ENCODE assay signal across 17 mouse cellular contexts in genomic region chr16:22493396-22493795, GRCm38 (mm10). TPM values are rescaled to one million over a fixed set of nuclear protein-coding genes. Genes with fewer than 3 reads are reported as not detected.
A peak's percentile ranks its signal among the peaks of the same experiment; 100 is the strongest.
DNase-seq lines count a peak whose midpoint lies in the region; ATAC-seq and TF ChIP-seq lines count a peak whose summit lies in the region.
"Had no signal": no experiment of that assay in that cellular context is flagged by ENCODE, and none has a peak within 500 bp of the region (broad histone marks: within the 10 kb centered on the region; RNA-seq: fewer than 3 reads in every experiment).

No protein-coding gene starts in this region.

- no peak overlapping the region for H3K4me2 ChIP-seq in forebrain, postnatal 0 days (ENCODE audit: low read depth)
- H3K4me2 ChIP-seq in forebrain, embryonic 13.5 days, result no peak overlapping the region
- H3K4me2 ChIP-seq: forebrain, embryonic 12.5 days; midbrain, embryonic 12.5 days had no signal

- no peaks in the 10 kb centered on the region for H3K9me3 ChIP-seq in forebrain, postnatal 0 days (ENCODE audit: low read length)
- no peaks in the 10 kb centered on the region for H3K9me3 ChIP-seq in forebrain, embryonic 13.5 days (replicated peaks)
- H3K9me3 ChIP-seq: forebrain, embryonic 12.5 days; hindbrain, embryonic 10.5 days; limb, embryonic 10.5 days; midbrain, embryonic 12.5 days had no signal

- no peak for TF ChIP-seq POLR2A in olfactory bulb, adult 2 months (IDR thresholded peaks at IDR 0.05; ENCODE audit: insufficient read depth, low read depth, low read length)

- no peak overlapping the region for H3K4me3 ChIP-seq in forebrain, postnatal 0 days (ENCODE audit: low read depth, low read length)
- H3K4me3 ChIP-seq in forebrain, embryonic 13.5 days, result no peak overlapping the region
- H3K4me3 ChIP-seq in olfactory bulb, adult 2 months (ENCODE audit: insufficient read depth, low read depth, low read length), result no peak overlapping the region
- H3K4me3 ChIP-seq: forebrain, embryonic 12.5 days; hindbrain, embryonic 10.5 days; limb, embryonic 10.5 days; midbrain, embryonic 12.5 days had no signal

- no peak for TF ChIP-seq CTCF in forebrain, postnatal 0 days (IDR thresholded peaks at IDR 0.05; ENCODE audit: low read depth)
- no peak for TF ChIP-seq CTCF in olfactory bulb, adult 2 months (IDR thresholded peaks at IDR 0.05; ENCODE audit: insufficient read depth, low read depth, low read length)

- ATAC-seq in forebrain, postnatal 0 days, result peak; percentile 54
- no peak for ATAC-seq in forebrain, embryonic 13.5 days

- intact Hi-C loops in left cerebral cortex, postnatal 25 days (cut with DNase I), result no loop called here

- no peak overlapping the region for H3K27ac ChIP-seq in forebrain, postnatal 0 days (ENCODE audit: low read depth, low read length)
- H3K27ac ChIP-seq in forebrain, embryonic 13.5 days, result no peak overlapping the region
- peak overlapping the region; percentile 40; the same call in 1 of the 2 replicates for H3K27ac ChIP-seq in olfactory bulb, adult 2 months (ENCODE audit: insufficient read depth, low read depth, low read length)
- H3K27ac ChIP-seq: forebrain, embryonic 12.5 days; hindbrain, embryonic 10.5 days; limb, embryonic 10.5 days; midbrain, embryonic 12.5 days had no signal

- H3K36me3 ChIP-seq in forebrain, postnatal 0 days (ENCODE audit: insufficient read depth), result no peaks in the 10 kb centered on the region
- no peaks in the 10 kb centered on the region for H3K36me3 ChIP-seq in forebrain, embryonic 13.5 days (ENCODE audit: poor library complexity, severe bottlenecking)
- H3K36me3 ChIP-seq: forebrain, embryonic 12.5 days; hindbrain, embryonic 10.5 days; limb, embryonic 10.5 days; midbrain, embryonic 12.5 days had no signal

- H3K9ac ChIP-seq in forebrain, postnatal 0 days, result no peak overlapping the region
- H3K9ac ChIP-seq in forebrain, embryonic 13.5 days, result no peak overlapping the region
- H3K9ac ChIP-seq: forebrain, embryonic 12.5 days; midbrain, embryonic 12.5 days had no signal

- 60% methylated on average over 4 of the region's 4 CpGs for WGBS in forebrain, postnatal 0 days
- 65% methylated on average over 4 of the region's 4 CpGs for WGBS in forebrain, embryonic 13.5 days
- WGBS in olfactory bulb, adult 2 months, result 40% methylated on average over 4 of the region's 4 CpGs

- no peak for DNase-seq in forebrain, postnatal 0 days
- peak; percentile 41 to 61 for DNase-seq in left cerebral cortex, postnatal 25 days (ENCODE audit: low spot score in 2 of 2)
- no peak for DNase-seq in left cerebral cortex, adult 11 months (ENCODE audit: low spot score)
- DNase-seq in thymus, postnatal 14 days, result peak; percentile 17
- no peak for DNase-seq in thymus, postnatal 4 days
- DNase-seq in embryo, embryonic 11 days, result no peak
- DNase-seq: cerebellum, adult 2 months; cerebellum, postnatal 36 days; gastrocnemius, postnatal 36 days; kidney, postnatal 4 days; lung, adult 2 months had no signal

- no peaks in the 10 kb centered on the region for H3K4me1 ChIP-seq in forebrain, postnatal 0 days (ENCODE audit: insufficient read depth)
- no peaks in the 10 kb centered on the region for H3K4me1 ChIP-seq in forebrain, embryonic 13.5 days
- peaks cover 19% of the 10 kb centered on the region for H3K4me1 ChIP-seq in olfactory bulb, adult 2 months (ENCODE audit: control insufficient read depth, insufficient read depth, low read length)
- H3K4me1 ChIP-seq: forebrain, embryonic 12.5 days had no signal

- no peaks in the 10 kb centered on the region for H3K27me3 ChIP-seq in forebrain, postnatal 0 days (ENCODE audit: insufficient read depth, low read length)
- H3K27me3 ChIP-seq in forebrain, embryonic 13.5 days, result no peaks in the 10 kb centered on the region
- H3K27me3 ChIP-seq: forebrain, embryonic 12.5 days; midbrain, embryonic 12.5 days had no signal

RNA-seq across cellular contexts. Expression of gene Etv5, which starts 53.9 kb away (rescaled TPM):
- 30.5 and 37.4 TPM in 2 replicates for total RNA-seq in forebrain, postnatal 0 days (2014; rRNA removed)
- 28.6 and 32.5 TPM in 2 replicates for polyA plus RNA-seq in forebrain, postnatal 0 days (2015; fragmentation: Nextera tagmentation; extraction: Ambion mirVana)
- polyA plus RNA-seq in forebrain, embryonic 13.5 days (2015; fragmentation: Nextera tagmentation; extraction: Ambion mirVana), result 14.5 and 15.0 TPM in 2 replicates
- 100 to 1,000 TPM in 1 of 2 experiments, 10 to 100 TPM in 1; 83.3 to 107 TPM for total RNA-seq in left cerebral cortex, postnatal 25 days (2021)
- polyA plus RNA-seq in olfactory bulb, adult 2 months (2012; ENCODE audit: insufficient read depth, insufficient read length, low replicate concordance, missing spikeins), result not detected in 2 replicates

Comparison
In these comparisons a context has a peak if more than half of its experiments do, and no peak if none do; other contexts are left out.
1. DNase-seq: peak in left cerebral cortex, postnatal 25 days (2 of 2) and thymus, postnatal 14 days (single experiment); none in forebrain, postnatal 0 days (single experiment), left cerebral cortex, adult 11 months (single experiment), thymus, postnatal 4 days (single experiment) and embryo, embryonic 11 days (single experiment).